Mouse (Mus musculus) G1E (cell line): ENCODE measurements around the gene Gpr179. TPM values are rescaled to one million over a fixed set of nuclear protein-coding genes. Genes with fewer than 3 reads are reported as not detected.

ENCODE experiments used
- ATAC-seq: 2 replicates; pipeline ENCODE4 v1.8.0; 2016; ENCODE audit warnings: mild to moderate bottlenecking; ENCODE audit not compliant: insufficient number of reproducible peaks, poor library complexity, low FRiP score, severe bottlenecking; ENCODE audit errors: extremely low read depth
- DNase-seq: peaks from one replicate; pipeline ENCODE4 v3.0.0; 2012; ENCODE audit warnings: low spot score
- H3K27me3 ChIP-seq: 2 replicates; pipeline ENCODE4 v1.6.1; 2012; ENCODE audit warnings: mild to moderate bottlenecking, low read length, inconsistent platforms; ENCODE audit not compliant: insufficient read depth
- H3K36me3 ChIP-seq: replicated peaks from 2 replicates; pipeline ENCODE3; 2012; ENCODE audit warnings: mild to moderate bottlenecking, inconsistent platforms
- H3K4me1 ChIP-seq: 2 replicates; pipeline ENCODE4 v1.6.1; 2012; ENCODE audit warnings: low read depth, low read length, inconsistent platforms, mixed read lengths; ENCODE audit not compliant: insufficient read depth
- H3K4me3 ChIP-seq: 2 replicates; pipeline ENCODE4 v1.5.1; 2012; ENCODE audit warnings: low read depth, mild to moderate bottlenecking, inconsistent platforms, low read length, moderate library complexity, mixed read lengths
- H3K9me3 ChIP-seq: replicated peaks from 2 replicates; pipeline ENCODE4 v1.6.1; 2012; ENCODE audit warnings: inconsistent platforms
- CTCF ChIP-seq: IDR thresholded peaks from 2 replicates; pipeline ENCODE4 v1.5.1; 2012; ENCODE audit warnings: low read depth, low read length, inconsistent platforms, mixed read lengths
- GATA1 ChIP-seq: IDR thresholded peaks from 2 replicates; pipeline ENCODE4 v1.6.1; 2012; ENCODE audit warnings: borderline replicate concordance, low read length, inconsistent platforms, mixed read lengths
- GATA2 ChIP-seq: IDR thresholded peaks from 2 replicates; pipeline ENCODE4 v1.6.1; 2012; ENCODE audit warnings: low read depth, low read length, inconsistent platforms, borderline replicate concordance
- POLR2AphosphoS5 ChIP-seq: IDR thresholded peaks from 2 replicates; pipeline ENCODE4 v1.6.1; 2012; ENCODE audit warnings: low read depth, low read length, inconsistent platforms; ENCODE audit not compliant: insufficient replicate concordance
- TAL1 ChIP-seq: conservative IDR thresholded peaks from 2 replicates; pipeline ENCODE4 v1.6.1; 2012; ENCODE audit warnings: low read depth, low read length, inconsistent platforms, mixed read lengths
- polyA plus RNA-seq: library from polyadenylated mRNA; stranded (reverse); fragments of >175 nt; gene quantifications from 2 replicates; pipeline ENCODE4 v1.2.3, GENCODE M21; 2012
- total RNA-seq, 2 experiments: library from RNA; stranded (forward) in 1 of 2; stranded (reverse) in 1 of 2; fragments of 200-1000 nt in 1 of 2; fragments of >200 nt in 1 of 2; fragmentation: Nextera tagmentation in 1 of 2; gene quantifications; 2 replicates each; pipeline ENCODE4 v1.2.3; 2014 to 2017

The Gpr179 gene
- total and polyA plus RNA-seq, 3 experiments: 0.01 to 0.11 TPM; not detected in 1

DNA sequence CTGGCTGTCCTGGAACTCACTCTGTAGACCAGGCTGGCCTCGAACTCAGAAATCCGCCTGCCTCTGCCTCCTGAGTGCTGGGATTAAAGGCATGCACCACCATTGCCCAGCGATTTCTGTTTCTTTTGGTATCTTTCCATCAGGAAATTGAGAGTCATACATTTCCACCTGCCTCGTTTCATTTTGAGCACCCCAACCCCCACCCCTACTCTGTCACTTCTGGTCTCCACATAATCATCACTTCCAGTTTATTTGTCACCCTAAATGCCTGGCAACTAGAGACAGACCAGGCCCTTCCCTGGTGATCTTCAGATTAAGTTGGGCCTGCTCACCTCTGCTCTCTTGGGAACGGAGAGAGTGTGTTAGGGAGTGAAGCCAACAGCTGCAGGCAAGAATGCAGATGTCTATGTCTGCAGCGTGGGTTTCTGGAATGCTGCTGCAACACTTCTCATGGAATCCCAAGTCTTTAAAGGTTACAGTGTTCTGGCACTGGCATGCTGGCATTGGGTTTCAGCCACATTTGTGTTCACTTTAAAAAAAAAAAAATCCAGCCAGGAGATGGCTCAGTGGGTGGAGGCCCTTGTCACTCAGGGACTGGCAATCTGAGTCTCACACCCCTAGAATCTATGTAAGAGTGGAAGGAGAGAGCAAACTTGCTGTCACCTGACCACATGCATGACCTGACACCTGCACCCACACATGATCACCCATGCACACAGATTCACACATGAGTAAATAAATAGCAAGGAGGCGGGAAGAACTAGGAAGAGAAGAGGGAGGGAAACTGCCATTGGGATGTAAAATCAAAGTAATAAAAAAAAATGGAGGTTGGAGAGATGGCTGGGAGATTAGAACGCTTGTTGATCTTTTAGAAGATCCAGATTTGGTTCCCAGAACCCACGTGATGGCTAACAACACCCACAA lies 65.8 kb downstream of the Gpr179 start:
- Histone ChIP-seq H3K36me3 (no peaks in the 10 kb centered on the region), H3K9me3 (no peaks in the 10 kb centered on the region), H3K4me1 (peaks cover 25% of the 10 kb centered on the region), H3K27me3 (peaks cover 21% of the 10 kb centered on the region), H3K4me3 (no peak overlapping the region)
- DNase-seq: no peak
- ATAC-seq: no peak
- TF ChIP-seq TAL1 (no peak), GATA2 (no peak), GATA1 (no peak), CTCF (no peak), POLR2AphosphoS5 (no peak)

DNA sequence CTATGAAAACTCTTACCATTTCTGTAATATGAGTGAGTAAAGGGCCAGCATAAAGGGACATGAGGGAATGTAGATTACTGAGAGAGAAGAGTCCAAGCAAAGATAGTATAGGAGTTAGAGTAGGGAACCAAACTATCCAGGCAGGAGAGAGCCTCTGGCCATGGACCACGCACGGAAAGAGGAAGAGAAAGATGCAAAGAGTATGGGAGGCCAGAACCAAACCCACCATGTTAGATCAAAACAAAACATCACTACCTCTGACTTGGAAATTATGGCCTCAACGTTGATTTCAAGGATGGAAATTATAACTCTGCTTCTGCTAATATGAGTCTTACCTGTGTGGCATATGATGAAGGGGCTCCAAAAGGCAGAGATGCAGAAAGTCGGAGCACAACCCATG lies 67.0 kb downstream of the Gpr179 start:
- no peaks in the 10 kb centered on the region for H3K9me3 ChIP-seq
- no peak for DNase-seq
- ATAC-seq: no peak
- no peaks in the 10 kb centered on the region for H3K36me3 ChIP-seq
- TF ChIP-seq POLR2AphosphoS5 (no peak), GATA2 (no peak), TAL1 (no peak), CTCF (no peak), GATA1 (no peak)
- peaks cover 28% of the 10 kb centered on the region for H3K4me1 ChIP-seq
- H3K27me3 ChIP-seq: peaks cover 20% of the 10 kb centered on the region
- no peak overlapping the region for H3K4me3 ChIP-seq

DNA sequence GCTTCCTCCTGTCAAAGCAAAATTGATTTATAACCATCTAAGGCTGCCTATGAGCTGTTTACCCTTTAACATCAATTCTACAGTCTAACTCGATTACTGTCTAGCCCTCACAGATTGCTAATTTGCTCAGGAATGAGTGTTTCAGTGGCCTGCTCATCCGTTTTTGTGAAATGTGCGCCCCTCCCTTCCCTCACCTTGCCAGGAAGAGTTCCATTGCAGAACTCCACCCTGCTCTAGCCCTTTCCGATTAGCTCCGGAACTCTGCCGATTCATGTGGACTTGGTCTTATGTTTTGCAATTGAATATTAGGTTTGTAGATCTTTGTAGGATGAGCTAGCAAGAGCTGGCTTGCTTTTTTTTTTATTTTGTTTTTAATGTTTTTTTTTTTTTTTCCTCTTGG lies 69.7 kb downstream of the Gpr179 start:
- no peak overlapping the region for H3K4me3 ChIP-seq
- H3K36me3 ChIP-seq: peaks cover 8% of the 10 kb centered on the region
- no peak for ATAC-seq
- TF ChIP-seq GATA1 (no peak), POLR2AphosphoS5 (no peak), GATA2 (no peak), CTCF (no peak), TAL1 (no peak)
- H3K4me1 ChIP-seq: peaks cover 43% of the 10 kb centered on the region
- H3K27me3 ChIP-seq: peaks cover 7% of the 10 kb centered on the region; the same call in 1 of the 2 replicates
- DNase-seq: no peak
- no peaks in the 10 kb centered on the region for H3K9me3 ChIP-seq

Other genes with a start within 250 kb of the Gpr179 start
- gene Tbx21, start 236.7 kb downstream of the Gpr179 start, total RNA-seq (2014; fragmentation: Nextera tagmentation): not detected in 2 replicates
- not detected in 2 replicates for gene Tbx21, start 236.7 kb downstream of the Gpr179 start, total RNA-seq (2017)
- gene Tbx21, start 236.7 kb downstream of the Gpr179 start, polyA plus RNA-seq: not detected in 2 replicates
- not detected in 2 replicates for gene Tbkbp1, start 200.6 kb downstream of the Gpr179 start, total RNA-seq (2014; fragmentation: Nextera tagmentation)
- 0.05 and 0.06 TPM in 2 replicates for gene Tbkbp1, start 200.6 kb downstream of the Gpr179 start, total RNA-seq (2017)
- 0.29 and 0.34 TPM in 2 replicates for gene Tbkbp1, start 200.6 kb downstream of the Gpr179 start, polyA plus RNA-seq
- gene Kpnb1, start 164.2 kb downstream of the Gpr179 start, total RNA-seq (2014; fragmentation: Nextera tagmentation): 328 and 346 TPM in 2 replicates
- gene Kpnb1, start 164.2 kb downstream of the Gpr179 start, total RNA-seq (2017): 265 and 286 TPM in 2 replicates
- gene Kpnb1, start 164.2 kb downstream of the Gpr179 start, polyA plus RNA-seq: 50.5 and 51.3 TPM in 2 replicates
- 81.3 and 87.9 TPM in 2 replicates for gene Npepps, start 71.4 kb downstream of the Gpr179 start, total RNA-seq (2014; fragmentation: Nextera tagmentation)
- gene Npepps, start 71.4 kb downstream of the Gpr179 start, total RNA-seq (2017): 50.2 and 53.6 TPM in 2 replicates
- 23.5 and 35.8 TPM in 2 replicates for gene Npepps, start 71.4 kb downstream of the Gpr179 start, polyA plus RNA-seq
- gene Mrpl45, start 36.4 kb downstream of the Gpr179 start, total RNA-seq (2014; fragmentation: Nextera tagmentation): 77.5 and 85.1 TPM in 2 replicates
- 46.3 and 46.8 TPM in 2 replicates for gene Mrpl45, start 36.4 kb downstream of the Gpr179 start, total RNA-seq (2017)
- gene Mrpl45, start 36.4 kb downstream of the Gpr179 start, polyA plus RNA-seq: 8.3 and 13.1 TPM in 2 replicates
- 14.9 and 49.0 TPM in 2 replicates for gene Socs7, start 10.5 kb upstream of the Gpr179 start, total RNA-seq (2014; fragmentation: Nextera tagmentation)
- gene Socs7, start 10.5 kb upstream of the Gpr179 start, total RNA-seq (2017): 11.3 and 15.4 TPM in 2 replicates
- gene Socs7, start 10.5 kb upstream of the Gpr179 start, polyA plus RNA-seq: 5.2 and 6.0 TPM in 2 replicates
- 8.5 and 17.9 TPM in 2 replicates for gene Arhgap23, start 63.5 kb upstream of the Gpr179 start, total RNA-seq (2014; fragmentation: Nextera tagmentation)
- 2.4 and 4.4 TPM in 2 replicates for gene Arhgap23, start 63.5 kb upstream of the Gpr179 start, total RNA-seq (2017)
- 18.6 and 21.9 TPM in 2 replicates for gene Arhgap23, start 63.5 kb upstream of the Gpr179 start, polyA plus RNA-seq
- not detected in 2 replicates for gene 4933428G20Rik, start 148.3 kb upstream of the Gpr179 start, total RNA-seq (2014; fragmentation: Nextera tagmentation)
- gene 4933428G20Rik, start 148.3 kb upstream of the Gpr179 start, total RNA-seq (2017): not detected in 2 replicates
- gene 4933428G20Rik, start 148.3 kb upstream of the Gpr179 start, polyA plus RNA-seq: not detected in 2 replicates
- gene Srcin1, start 224.1 kb upstream of the Gpr179 start, total RNA-seq (2014; fragmentation: Nextera tagmentation): 0.15 TPM in 2 replicates
- 0.29 and 0.49 TPM in 2 replicates for gene Srcin1, start 224.1 kb upstream of the Gpr179 start, total RNA-seq (2017)
- 0.21 and 0.25 TPM in 2 replicates for gene Srcin1, start 224.1 kb upstream of the Gpr179 start, polyA plus RNA-seq